Mouse (Mus musculus) olfactory bulb, adult 2 months (tissue): ENCODE data around the gene Smc6. TPM values are rescaled to one million over a fixed set of nuclear protein-coding genes. Genes with fewer than 3 reads are reported as not detected.

ENCODE experiments used
- H3K27ac ChIP-seq: fragments of 200-500 bp; 2 replicates; pipeline ENCODE4 v1.5.1; 2012; ENCODE audit warnings: low read depth, low read length; ENCODE audit not compliant: insufficient read depth
- H3K4me1 ChIP-seq: fragments of 200-500 bp; 2 replicates; pipeline ENCODE4 v1.6.1; 2012; ENCODE audit warnings: low read length; ENCODE audit not compliant: control insufficient read depth, insufficient read depth
- H3K4me3 ChIP-seq: fragments of 200-500 bp; 2 replicates; pipeline ENCODE4 v1.5.1; 2012; ENCODE audit warnings: mild to moderate bottlenecking, low read depth, low read length, moderate library complexity; ENCODE audit not compliant: insufficient read depth
- CTCF ChIP-seq: fragments of 200-500 bp; IDR thresholded peaks from 2 replicates; pipeline ENCODE4 v1.5.1; 2012; ENCODE audit warnings: low read depth, mild to moderate bottlenecking, low read length, moderate library complexity; ENCODE audit not compliant: insufficient read depth
- POLR2A ChIP-seq: fragments of 200-500 bp; IDR thresholded peaks from 2 replicates; pipeline ENCODE4 v1.6.1; 2012; ENCODE audit warnings: mild to moderate bottlenecking, low read depth, low read length, moderate library complexity; ENCODE audit not compliant: insufficient read depth
- WGBS: fragments of 180-500 bp; shearing (Covaris S2); methylation state at CpG from one replicate; pipeline ENCODE4 v1.1.7; 2018; 5-methylcytosine and 5-hydroxymethylcytosine counted together
- polyA plus RNA-seq: library from polyadenylated mRNA; stranded (reverse); fragments of >200 nt; gene quantifications from 2 replicates; pipeline ENCODE4 v1.2.4, GENCODE M21; 2012; ENCODE audit warnings: low replicate concordance; ENCODE audit not compliant: missing spikeins, insufficient read depth, insufficient read length

Smc6 gene
- polyA plus RNA-seq, 1 experiment: not detected

DNA sequence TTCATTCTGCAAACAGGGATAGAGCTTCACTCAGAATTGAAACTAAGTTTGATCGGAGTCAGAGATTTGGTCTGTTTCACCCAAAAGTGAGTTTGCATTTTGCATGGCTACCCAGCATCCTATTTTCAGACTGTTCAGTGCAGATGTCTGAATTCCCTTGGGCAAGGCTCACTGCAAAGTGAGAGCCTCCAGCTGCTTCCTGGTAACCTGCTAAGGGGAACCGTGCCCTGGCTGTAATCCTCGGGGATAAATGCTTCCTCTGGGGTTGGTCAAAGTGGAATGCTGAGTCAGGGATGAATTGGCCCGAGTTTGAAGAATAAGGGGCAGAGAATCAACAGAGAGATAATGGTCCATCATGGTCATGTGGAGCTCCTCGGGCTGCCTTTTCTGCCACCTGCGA lies 99.2 kb downstream of the Smc6 start:
- no peak for TF ChIP-seq CTCF
- no peak for TF ChIP-seq POLR2A
- WGBS: 53% methylated on average over 6 of the region's 6 CpGs
- no peaks in the 10 kb centered on the region for H3K4me1 ChIP-seq
- no peak overlapping the region for H3K4me3 ChIP-seq
- no peak overlapping the region for H3K27ac ChIP-seq

DNA sequence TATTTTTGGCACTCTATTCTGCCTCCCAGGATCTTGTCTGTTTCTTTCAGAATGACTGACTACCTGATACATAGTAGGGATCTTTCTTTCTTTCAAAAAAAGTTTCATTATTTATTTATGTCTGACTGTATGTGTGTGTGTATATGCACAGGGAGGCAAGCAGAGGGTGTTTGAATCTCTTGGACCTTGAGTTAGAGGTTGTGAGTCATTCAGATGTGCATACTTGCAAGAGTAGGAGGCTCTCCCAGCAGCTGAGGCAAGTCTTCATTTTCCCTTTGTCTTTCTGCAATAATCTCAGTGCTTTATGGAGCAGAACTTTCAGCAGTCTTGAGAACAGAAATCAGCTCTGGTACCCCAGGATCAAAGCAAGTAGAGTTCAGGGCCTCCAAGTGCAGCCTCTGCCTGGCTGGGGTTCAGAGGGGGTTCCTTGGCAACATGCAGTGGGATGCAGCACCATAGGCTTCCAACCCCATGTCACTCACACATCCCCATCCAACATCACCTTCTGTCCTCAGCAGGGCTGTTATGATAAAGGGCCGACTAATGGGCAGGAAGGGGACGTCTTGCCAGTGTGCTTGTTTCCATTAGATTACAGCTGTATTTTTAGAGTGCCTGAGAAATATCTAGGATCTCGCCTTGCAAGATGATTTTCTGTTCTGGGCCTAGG lies 101.5 kb downstream of the Smc6 start:
- H3K4me3 ChIP-seq: no peak overlapping the region
- 66% methylated on average over 3 of the region's 3 CpGs for WGBS
- no peak overlapping the region for H3K27ac ChIP-seq
- TF ChIP-seq POLR2A (no peak), CTCF (no peak)
- H3K4me1 ChIP-seq: no peaks in the 10 kb centered on the region

Other genes with a start within 250 kb of the Smc6 start
- gene Kcns3, start 114.8 kb upstream of the Smc6 start, polyA plus RNA-seq: not detected in 2 replicates
- not detected in 2 replicates for gene Msgn1, start 56.9 kb upstream of the Smc6 start, polyA plus RNA-seq
- gene Gen1, start 85 bp upstream of the Smc6 start, polyA plus RNA-seq: not detected in 2 replicates
- 181 TPM in 1 of 2 replicates, not detected in the other for gene Vsnl1, start 170.7 kb downstream of the Smc6 start, polyA plus RNA-seq
- gene Rad51ap2, start 190.2 kb downstream of the Smc6 start, polyA plus RNA-seq: not detected in 2 replicates